Mouse (Mus musculus) limb, embryonic 13.5 days (tissue): ENCODE results near the gene Tuba1b. TPM values are rescaled to one million over a fixed set of nuclear protein-coding genes. Genes with fewer than 3 reads are reported as not detected.

Experiments
- ATAC-seq: fragments of 200-750 bp; cut with Nextera tagmentation; 2 replicates; pipeline ENCODE4 v1.8.0; 2017; ENCODE audit warnings: low read depth, moderate number of reproducible peaks, moderate TSS enrichment; ENCODE audit not compliant: low FRiP score
- H3K27ac ChIP-seq: fragments of 300-500 bp; sonication (generic); 2 replicates; pipeline ENCODE4 v1.5.1; 2015; ENCODE audit warnings: inconsistent platforms, mild to moderate bottlenecking, moderate library complexity
- H3K27me3 ChIP-seq: fragments of 300-500 bp; sonication (generic); 2 replicates; pipeline ENCODE4 v1.6.1; 2015; ENCODE audit warnings: mild to moderate bottlenecking, inconsistent platforms
- H3K36me3 ChIP-seq: fragments of 300-500 bp; sonication (generic); 2 replicates; pipeline ENCODE4 v1.6.1; 2015; ENCODE audit warnings: inconsistent platforms, mild to moderate bottlenecking, moderate library complexity
- H3K4me1 ChIP-seq: fragments of 300-500 bp; sonication (generic); 2 replicates; pipeline ENCODE4 v1.6.1; 2015; ENCODE audit warnings: inconsistent platforms
- H3K4me2 ChIP-seq: fragments of 300-500 bp; sonication (generic); replicated peaks from 2 replicates; pipeline ENCODE4 v1.6.1; 2015; ENCODE audit warnings: inconsistent platforms, mild to moderate bottlenecking, moderate library complexity
- H3K4me3 ChIP-seq: fragments of 300-500 bp; sonication (generic); 2 replicates; pipeline ENCODE4 v1.5.1; 2015; ENCODE audit warnings: moderate library complexity, mild to moderate bottlenecking, inconsistent platforms
- H3K9ac ChIP-seq: fragments of 300-500 bp; sonication (generic); 2 replicates; pipeline ENCODE4 v1.6.1; 2015; ENCODE audit warnings: mild to moderate bottlenecking, inconsistent platforms
- H3K9me3 ChIP-seq: fragments of 300-500 bp; sonication (generic); 2 replicates; pipeline ENCODE4 v1.6.1; 2016; ENCODE audit warnings: inconsistent platforms
- WGBS: fragments of 180-500 bp; shearing (Covaris S2); methylation state at CpG from one replicate; pipeline ENCODE4 v1.1.7; 2015; 5-methylcytosine and 5-hydroxymethylcytosine counted together
- polyA plus RNA-seq: library from polyadenylated mRNA; unstranded; fragments of >200 nt; fragmentation: Nextera tagmentation; extraction: Ambion mirVana; gene quantifications from 2 replicates; pipeline ENCODE4 v1.2.1, GENCODE M21; 2015

Gene Tuba1b
- polyA plus RNA-seq, 1 experiment from 2014 or later = 1,683 TPM

DNA sequence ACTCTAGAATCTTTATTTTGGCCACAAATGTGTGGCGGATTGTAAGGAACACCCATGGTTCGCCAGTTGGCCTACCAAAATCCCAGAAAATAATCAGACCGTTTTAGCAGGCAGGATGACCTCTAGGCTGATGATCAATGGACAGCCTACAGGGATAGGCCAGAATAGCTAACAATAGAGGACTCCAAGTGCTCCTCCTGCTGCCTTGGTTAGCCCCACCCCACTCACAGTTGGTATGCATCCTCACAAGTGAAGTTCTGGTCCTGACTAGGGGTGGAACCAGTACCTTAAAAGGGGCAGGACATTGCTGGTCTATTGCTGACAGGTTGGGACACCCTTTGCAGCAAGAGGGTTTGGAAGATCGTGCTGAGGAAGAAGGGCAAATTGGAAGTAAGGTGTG lies 41.3 kb downstream of the Tuba1b start:
- H3K4me2 ChIP-seq = no peak overlapping the region
- H3K4me3 ChIP-seq = 0 out of 2 replicates have a peak overlapping the region, but pooled peaks have one; percentile 58
- no peak overlapping the region for H3K27ac ChIP-seq
- H3K36me3 ChIP-seq = no peaks in the 10 kb centered on the region
- H3K9ac ChIP-seq = no peak overlapping the region
- peaks cover 38% of the 10 kb centered on the region for H3K4me1 ChIP-seq
- H3K9me3 ChIP-seq = no peaks in the 10 kb centered on the region
- H3K27me3 ChIP-seq = peaks cover 80% of the 10 kb centered on the region
- 50% methylated on average over 4 of the region's 4 CpGs for WGBS
- ATAC-seq = no peak

GRCm38 (mm10) chr15:98891907-98892606 lies 42.3 kb downstream of the Tuba1b start:
- Histone ChIP-seq H3K9ac (no peak overlapping the region), H3K27ac (no peak overlapping the region), H3K27me3 (peaks cover 71% of the 10 kb centered on the region), H3K9me3 (no peaks in the 10 kb centered on the region), H3K4me1 (peaks cover 29% of the 10 kb centered on the region), H3K4me3 (no peak overlapping the region), H3K36me3 (no peaks in the 10 kb centered on the region), H3K4me2 (no peak overlapping the region)
- ATAC-seq = no peak
- WGBS = 43% methylated on average over 6 of the region's 6 CpGs

DNA sequence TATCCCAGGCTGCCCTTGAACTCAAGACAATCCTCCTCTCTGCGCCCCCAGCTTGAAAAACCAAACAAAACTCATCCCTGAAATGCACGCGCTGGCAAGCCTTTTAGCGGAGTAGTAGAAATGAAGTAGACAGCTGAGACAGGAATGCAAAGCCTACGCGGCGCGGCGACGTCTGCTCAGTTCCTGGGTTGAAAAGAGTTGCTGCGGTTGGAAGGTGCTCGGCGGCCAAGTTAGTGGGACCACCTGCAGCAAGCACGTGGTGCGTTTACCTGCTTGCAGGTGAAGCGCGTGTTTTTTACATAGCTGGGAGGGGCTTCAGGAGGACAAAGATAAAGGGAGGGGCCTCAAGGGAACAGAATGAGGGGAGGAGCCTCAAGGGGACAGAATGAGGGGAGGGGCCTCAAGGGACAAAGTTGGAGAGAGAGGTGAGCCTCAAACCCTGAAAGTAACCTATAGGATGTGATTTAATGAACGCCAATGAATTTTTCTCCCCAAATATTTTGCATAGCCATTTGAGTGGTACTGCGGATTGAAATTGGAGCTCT lies 43.1 kb downstream of the Tuba1b start:
- no peak overlapping the region for H3K27ac ChIP-seq
- no peak for ATAC-seq
- peaks cover 27% of the 10 kb centered on the region for H3K4me1 ChIP-seq
- H3K9me3 ChIP-seq = no peaks in the 10 kb centered on the region
- 12% methylated on average over 19 of the region's 19 CpGs for WGBS
- peak overlapping the region; percentile 39 for H3K4me2 ChIP-seq
- peaks cover 63% of the 10 kb centered on the region for H3K27me3 ChIP-seq
- no peak overlapping the region for H3K4me3 ChIP-seq
- H3K36me3 ChIP-seq = no peaks in the 10 kb centered on the region
- H3K9ac ChIP-seq = no peak overlapping the region

DNA sequence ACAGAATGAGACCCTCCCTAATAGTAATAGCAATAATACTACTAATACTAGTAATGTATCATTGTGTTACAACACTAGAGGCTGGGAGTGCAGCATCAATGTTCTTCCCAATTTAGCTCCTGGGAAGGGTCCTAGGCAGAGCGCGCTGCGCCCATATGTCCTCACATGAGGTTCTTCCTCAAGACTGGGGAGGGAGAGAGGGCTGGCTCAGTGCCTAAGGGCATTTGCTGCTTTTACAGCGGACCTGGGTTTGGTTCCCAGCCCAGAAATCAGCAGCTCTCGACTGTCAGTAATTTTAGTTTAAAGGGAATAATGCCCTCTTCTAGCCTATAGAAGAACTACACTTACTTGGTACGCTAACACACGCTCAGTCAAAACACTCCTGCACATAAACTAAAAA lies 46.8 kb downstream of the Tuba1b start:
- ATAC-seq = no peak
- H3K9me3 ChIP-seq = no peaks in the 10 kb centered on the region
- no peak overlapping the region for H3K9ac ChIP-seq
- H3K4me2 ChIP-seq = no peak overlapping the region
- no peaks in the 10 kb centered on the region for H3K36me3 ChIP-seq
- WGBS = 84% methylated on average over 7 of the region's 7 CpGs
- H3K4me3 ChIP-seq = no peak overlapping the region
- peak overlapping the region; percentile 52; the same call in 1 of the 2 replicates for H3K27ac ChIP-seq
- H3K27me3 ChIP-seq = peaks cover 25% of the 10 kb centered on the region
- H3K4me1 ChIP-seq = no peaks in the 10 kb centered on the region

DNA sequence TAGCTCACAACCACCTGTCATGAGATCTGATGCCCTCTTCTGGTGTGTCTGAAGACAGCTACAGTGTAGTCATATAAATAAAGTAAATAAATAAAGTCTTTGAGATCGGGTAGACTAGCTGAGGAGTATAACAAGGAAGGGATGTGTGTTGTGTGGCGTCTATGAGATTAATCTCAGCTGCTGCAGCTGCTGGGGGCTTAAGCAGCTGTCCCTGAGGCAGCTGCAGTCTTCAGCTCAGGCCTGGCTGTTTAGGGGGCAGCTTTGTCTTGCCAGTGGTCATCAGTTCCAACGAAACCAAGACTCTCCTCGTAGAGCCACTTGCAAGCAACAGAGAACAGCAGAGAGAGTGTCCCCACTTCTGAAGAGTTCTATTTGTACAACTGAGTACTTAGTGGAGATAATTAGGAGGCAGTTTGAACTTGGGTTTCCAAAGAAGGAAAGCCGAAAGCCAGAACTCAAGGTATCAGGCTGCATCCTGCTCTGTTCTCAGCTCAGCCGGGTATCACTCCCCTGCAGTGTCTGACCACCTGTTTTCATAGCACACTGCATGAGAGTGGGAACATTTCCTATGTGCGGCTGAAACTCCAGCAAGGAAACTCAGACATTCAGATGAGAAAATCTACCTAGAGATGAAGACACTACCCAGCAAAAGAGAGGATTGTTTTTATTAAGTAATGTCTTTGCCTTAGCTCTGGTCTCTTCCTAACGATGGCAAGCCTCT lies 47.5 kb downstream of the Tuba1b start:
- no peak overlapping the region for H3K4me2 ChIP-seq
- ATAC-seq = peak; percentile 64; the same call in 1 of the 2 replicates
- peaks cover 18% of the 10 kb centered on the region for H3K27me3 ChIP-seq
- H3K36me3 ChIP-seq = no peaks in the 10 kb centered on the region
- peak overlapping the region; percentile 52; the same call in 1 of the 2 replicates for H3K27ac ChIP-seq
- WGBS = 68% methylated on average over 8 of the region's 8 CpGs
- peaks cover 3% of the 10 kb centered on the region; the same call in 1 of the 2 replicates for H3K4me1 ChIP-seq
- H3K9ac ChIP-seq = no peak overlapping the region
- no peak overlapping the region for H3K4me3 ChIP-seq
- H3K9me3 ChIP-seq = no peaks in the 10 kb centered on the region

DNA sequence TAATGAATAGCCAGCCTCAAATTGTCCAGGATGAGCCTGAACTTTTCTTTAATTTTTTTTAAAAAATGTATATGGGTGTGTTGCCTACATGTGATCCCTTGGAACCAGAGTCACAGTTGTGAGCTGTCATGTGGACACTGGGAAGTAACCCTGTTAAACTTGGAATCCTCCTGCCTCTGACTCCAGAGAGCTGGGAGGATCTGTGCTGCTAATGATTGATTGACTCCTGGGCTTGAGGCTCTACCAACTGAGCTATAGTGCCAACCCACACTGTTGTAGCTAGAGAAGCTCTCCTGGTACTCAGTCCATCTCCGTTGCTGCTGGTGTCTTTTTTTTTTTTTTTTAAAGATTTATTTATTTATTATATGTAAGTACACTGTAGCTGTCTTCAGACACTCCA lies 50.3 kb downstream of the Tuba1b start:
- WGBS = 63% methylated on average over 1 of the region's 1 CpGs
- H3K27me3 ChIP-seq = 0 out of 2 replicates have a peak, but pooled peaks cover 3% of the 10 kb centered on the region
- no peak overlapping the region for H3K4me2 ChIP-seq
- no peak overlapping the region for H3K27ac ChIP-seq
- H3K4me3 ChIP-seq = no peak overlapping the region
- no peaks in the 10 kb centered on the region for H3K9me3 ChIP-seq
- no peaks in the 10 kb centered on the region for H3K36me3 ChIP-seq
- H3K4me1 ChIP-seq = peaks cover 13% of the 10 kb centered on the region
- no peak overlapping the region for H3K9ac ChIP-seq
- no peak for ATAC-seq

GRCm38 (mm10) chr15:98883661-98884060 lies 50.7 kb downstream of the Tuba1b start:
- Histone ChIP-seq H3K4me2 (no peak overlapping the region), H3K9me3 (no peaks in the 10 kb centered on the region), H3K27me3 (no peaks in the 10 kb centered on the region), H3K4me1 (peaks cover 13% of the 10 kb centered on the region), H3K27ac (no peak overlapping the region), H3K36me3 (no peaks in the 10 kb centered on the region), H3K9ac (no peak overlapping the region), H3K4me3 (no peak overlapping the region)
- ATAC-seq = no peak

DNA sequence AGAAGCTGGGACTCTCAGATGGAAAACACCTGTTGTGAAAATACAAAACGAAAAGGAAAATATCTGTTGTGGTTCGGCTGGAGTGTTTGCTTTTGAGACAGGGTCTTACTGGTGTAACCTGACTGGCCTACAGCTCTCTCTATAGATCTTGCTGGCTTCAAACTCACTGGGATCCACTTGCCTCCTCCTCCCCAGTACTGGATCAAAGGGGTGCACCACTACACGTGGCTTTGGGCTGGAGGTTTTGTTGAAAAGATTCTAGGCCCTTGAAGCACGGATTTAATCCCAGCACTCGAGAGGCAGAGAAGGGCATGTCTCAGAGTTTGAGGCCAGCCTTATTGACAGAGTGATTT lies 52.7 kb downstream of the Tuba1b start:
- H3K27ac ChIP-seq = peak overlapping the region; percentile 70; the same call in 1 of the 2 replicates
- H3K9me3 ChIP-seq = no peaks in the 10 kb centered on the region
- H3K9ac ChIP-seq = peak overlapping the region; percentile 26; the same call in 1 of the 2 replicates
- H3K36me3 ChIP-seq = peaks cover 4% of the 10 kb centered on the region; the same call in 1 of the 2 replicates
- peak; percentile 33; the same call in 1 of the 2 replicates for ATAC-seq
- no peaks in the 10 kb centered on the region for H3K27me3 ChIP-seq
- 12% methylated on average over 5 of the region's 5 CpGs for WGBS
- H3K4me1 ChIP-seq = peaks cover 13% of the 10 kb centered on the region
- peak overlapping the region; percentile 86 for H3K4me2 ChIP-seq
- H3K4me3 ChIP-seq = peak overlapping the region; percentile 67

Other genes starting within 250 kb of the Tuba1b start
- 0.87 and 0.90 TPM in 2 replicates for gene Ccdc65, start 226.4 kb downstream of the Tuba1b start, polyA plus RNA-seq
- 50.8 and 51.5 TPM in 2 replicates for gene Fkbp11, start 206.4 kb downstream of the Tuba1b start, polyA plus RNA-seq
- gene Arf3, start 171.4 kb downstream of the Tuba1b start, polyA plus RNA-seq = 39.1 and 41.0 TPM in 2 replicates
- 2.1 and 2.4 TPM in 2 replicates for gene Wnt10b, start 156.4 kb downstream of the Tuba1b start, polyA plus RNA-seq
- gene Wnt1, start 144.7 kb downstream of the Tuba1b start, polyA plus RNA-seq = not detected in 2 replicates
- 0.05 TPM in 1 of 2 replicates, not detected in the other for gene Ddn, start 125.1 kb downstream of the Tuba1b start, polyA plus RNA-seq
- 93.4 and 94.5 TPM in 2 replicates for gene Prkag1, start 103.0 kb downstream of the Tuba1b start, polyA plus RNA-seq
- 14.7 and 14.9 TPM in 2 replicates for gene Kmt2d, start 63.4 kb downstream of the Tuba1b start, polyA plus RNA-seq
- gene Rhebl1, start 40.0 kb downstream of the Tuba1b start, polyA plus RNA-seq = 18.4 and 20.1 TPM in 2 replicates
- 0.59 and 0.80 TPM in 2 replicates for gene Dhh, start 36.0 kb downstream of the Tuba1b start, polyA plus RNA-seq
- 22.5 and 26.1 TPM in 2 replicates for gene Lmbr1l, start 16.3 kb downstream of the Tuba1b start, polyA plus RNA-seq
- gene Gm49450, start 19.0 kb upstream of the Tuba1b start, polyA plus RNA-seq = not detected in 2 replicates
- gene Tuba1a, start 19.1 kb upstream of the Tuba1b start, polyA plus RNA-seq = 1,398 and 1,426 TPM in 2 replicates
- gene Tuba1c, start 95.3 kb upstream of the Tuba1b start, polyA plus RNA-seq = 143 and 149 TPM in 2 replicates
- gene Prph, start 120.6 kb upstream of the Tuba1b start, polyA plus RNA-seq = 1.0 and 1.2 TPM in 2 replicates
- 36.2 and 37.5 TPM in 2 replicates for gene Troap, start 140.0 kb upstream of the Tuba1b start, polyA plus RNA-seq
- gene C1ql4, start 153.3 kb upstream of the Tuba1b start, polyA plus RNA-seq = not detected in 2 replicates
- 0.83 and 1.0 TPM in 2 replicates for gene Dnajc22, start 158.6 kb upstream of the Tuba1b start, polyA plus RNA-seq
- 50.3 and 50.5 TPM in 2 replicates for gene Spats2, start 191.4 kb upstream of the Tuba1b start, polyA plus RNA-seq